Mouse (Mus musculus) hindbrain, embryonic 10.5 days (tissue): ENCODE data around the gene Prr11. TPM values are rescaled to one million over a fixed set of nuclear protein-coding genes. Genes with fewer than 3 reads are reported as not detected.
"Not testable (repeated sequence)": the region's sequence is repeated elsewhere in the genome, so short reads cannot be mapped to it uniquely, and the experiment has no call there.

ENCODE experiments used
- DNase-seq: peaks from one replicate; pipeline ENCODE4 v3.0.0-alpha.2; 2017; ENCODE audit warnings: low spot score
- H3K27ac ChIP-seq: fragments of 300-500 bp; sonication (generic); 2 replicates; pipeline ENCODE4 v1.5.1; 2016; ENCODE audit warnings: mild to moderate bottlenecking, moderate library complexity
- H3K27me3 ChIP-seq: fragments of 300-500 bp; sonication (generic); 2 replicates; pipeline ENCODE4 v1.6.1; 2016; ENCODE audit warnings: mild to moderate bottlenecking; ENCODE audit not compliant: poor library complexity, insufficient read depth, severe bottlenecking
- H3K36me3 ChIP-seq: fragments of 300-500 bp; sonication (generic); 2 replicates; pipeline ENCODE4 v1.6.1; 2016; ENCODE audit warnings: mild to moderate bottlenecking, moderate library complexity
- H3K4me1 ChIP-seq: fragments of 300-500 bp; sonication (generic); replicated peaks from 2 replicates; pipeline ENCODE4 v1.6.1; 2016; ENCODE audit warnings: mild to moderate bottlenecking
- H3K4me3 ChIP-seq: fragments of 300-500 bp; sonication (generic); 2 replicates; pipeline ENCODE4 v1.5.1; 2016; ENCODE audit warnings: mild to moderate bottlenecking, moderate library complexity
- H3K9me3 ChIP-seq: fragments of 300-500 bp; sonication (generic); 2 replicates; pipeline ENCODE4 v1.6.1; 2016; ENCODE audit warnings: mild to moderate bottlenecking, moderate library complexity
- WGBS: fragments of 180-500 bp; shearing (Covaris S2); methylation state at CpG from one replicate; pipeline ENCODE4 v1.1.7; 2016; 5-methylcytosine and 5-hydroxymethylcytosine counted together
- polyA plus RNA-seq: library from polyadenylated mRNA; unstranded; fragments of >200 nt; fragmentation: Nextera tagmentation; extraction: Ambion mirVana; gene quantifications from 2 replicates; pipeline ENCODE4 v1.2.1, GENCODE M21; 2016

Prr11 gene
- polyA plus RNA-seq, 1 experiment from 2014 or later, result 14.5 TPM

DNA sequence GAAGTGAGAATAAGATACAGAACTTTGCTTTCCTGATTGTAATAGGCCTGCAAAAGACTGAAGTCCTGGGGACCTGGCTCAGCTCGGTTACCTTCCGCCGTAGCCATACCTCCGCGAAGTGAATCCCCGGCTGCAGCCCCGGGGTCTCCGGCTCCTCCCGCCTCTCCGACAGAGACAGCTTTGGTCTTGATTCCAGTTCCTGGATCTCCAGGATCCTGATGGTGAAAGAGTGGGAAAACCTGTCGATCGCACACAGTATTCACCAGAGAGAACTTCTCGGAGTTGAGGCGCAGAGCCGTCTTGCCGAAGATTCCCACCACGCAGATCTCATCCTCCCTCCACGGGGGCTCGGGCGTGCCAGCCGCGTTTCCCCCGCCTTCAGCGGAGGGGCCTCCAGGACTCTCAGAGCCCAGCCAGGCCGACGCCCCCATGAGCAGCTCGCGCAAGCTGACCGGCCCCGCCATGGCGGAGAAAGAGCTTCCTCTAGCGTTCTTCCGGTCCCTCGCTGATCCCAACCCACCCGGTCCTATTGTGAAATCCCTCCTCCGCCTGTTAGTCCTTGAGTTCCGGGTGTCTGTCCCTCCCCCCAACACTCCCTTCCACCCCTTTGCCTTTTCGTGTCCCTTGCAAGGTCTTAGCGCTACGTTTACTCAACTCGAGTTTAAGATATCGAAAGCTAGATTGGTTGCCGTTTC lies 22.1 kb downstream of the Prr11 start, which contains the start of gene Smg8:
TSS of gene Smg8 (minus strand) at position 485 of the 695 bp plus-strand sequence.
- Histone ChIP-seq H3K4me1 (peaks cover 33% of the 10 kb centered on the region), H3K36me3 (peaks cover 67% of the 10 kb centered on the region)
- WGBS, result 1% methylated on average over 43 of the region's 43 CpGs

DNA sequence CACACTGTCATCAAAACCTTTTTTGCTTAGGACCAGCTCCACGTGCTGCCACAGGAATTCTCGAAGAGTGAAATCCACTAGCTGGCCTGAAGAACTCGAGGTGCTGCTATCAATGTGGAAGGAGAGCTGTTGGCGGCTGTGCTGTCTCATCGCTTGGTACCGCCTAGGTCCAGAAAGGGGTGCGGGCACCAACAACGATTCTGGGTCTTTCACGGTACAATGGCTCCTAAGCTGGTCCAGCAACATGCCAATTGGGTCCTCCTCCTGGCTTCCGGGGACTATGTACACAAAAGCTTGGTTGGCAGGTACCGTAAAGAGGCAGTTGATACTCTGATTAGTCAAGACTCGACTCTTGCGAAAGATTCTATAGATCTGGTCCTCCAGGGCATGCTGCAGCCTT lies 23.0 kb downstream of the Prr11 start:
- no peak overlapping the region for H3K27ac ChIP-seq

More for the DNA sequence above, 22.1 kb downstream of the Prr11 start, which contains the start of gene Smg8:
- peak; percentile 79 for DNase-seq
- H3K27ac ChIP-seq, result peak within 1 kb of the TSS; percentile 94
- no peaks in the 10 kb centered on the region for H3K27me3 ChIP-seq
- no peaks in the 10 kb centered on the region for H3K9me3 ChIP-seq
- peak within 1 kb of the TSS; percentile 97 for H3K4me3 ChIP-seq

GRCm38 (mm10) chr11:87083712-87084111 lies 24.8 kb downstream of the Prr11 start:
- Histone ChIP-seq H3K27ac (no peak overlapping the region), H3K4me3 (no peak overlapping the region), H3K27me3 (no peaks in the 10 kb centered on the region), H3K4me1 (peaks cover 33% of the 10 kb centered on the region), H3K36me3 (peaks cover 70% of the 10 kb centered on the region), H3K9me3 (no peaks in the 10 kb centered on the region)
- WGBS, result 98% methylated on average over 1 of the region's 1 CpGs
- no peak for DNase-seq

More for the DNA sequence above, 23.0 kb downstream of the Prr11 start:
- 91% methylated on average over 13 of the region's 13 CpGs for WGBS
- Histone ChIP-seq H3K4me3 (peak overlapping the region; percentile 97), H3K36me3 (peaks cover 67% of the 10 kb centered on the region), H3K27me3 (no peaks in the 10 kb centered on the region), H3K4me1 (peaks cover 33% of the 10 kb centered on the region), H3K9me3 (no peaks in the 10 kb centered on the region)
- no peak for DNase-seq

GRCm38 (mm10) chr11:87073866-87074440 lies 34.6 kb downstream of the Prr11 start, which contains the start of gene Gdpd1:
TSS of gene Gdpd1 (minus strand) at chr11:87074062.
- peak within 1 kb of the TSS; percentile 95 for H3K27ac ChIP-seq
- peak; percentile 94 for DNase-seq
- H3K4me1 ChIP-seq, result peaks cover 22% of the 10 kb centered on the region
- H3K27me3 ChIP-seq, result no peaks in the 10 kb centered on the region
- H3K4me3 ChIP-seq, result peak within 1 kb of the TSS; percentile 74
- WGBS, result 2% methylated on average over 43 of the region's 43 CpGs
- H3K9me3 ChIP-seq, result no peaks in the 10 kb centered on the region
- peaks cover 31% of the 10 kb centered on the region for H3K36me3 ChIP-seq

GRCm38 (mm10) chr11:87073343-87073865 lies 35.1 kb downstream of the Prr11 start:
- Histone ChIP-seq H3K27me3 (no peaks in the 10 kb centered on the region), H3K4me1 (peaks cover 22% of the 10 kb centered on the region), H3K36me3 (peaks cover 25% of the 10 kb centered on the region), H3K27ac (peak overlapping the region; percentile 95), H3K9me3 (no peaks in the 10 kb centered on the region), H3K4me3 (peak overlapping the region; percentile 74)
- under 1% methylated on average over 24 of the region's 24 CpGs for WGBS
- peak; percentile 78 for DNase-seq

- 75% methylated on average over 3 of the region's 3 CpGs for whole genome bisulfite sequencing
- Histone ChIP-seq H3K27ac (no peak overlapping the region), H3K4me3 (no peak overlapping the region), H3K9me3 (no peaks in the 10 kb centered on the region), H3K4me1 (peaks cover 4% of the 10 kb centered on the region; the same call in 1 of the 2 replicates), H3K36me3 (peaks cover 46% of the 10 kb centered on the region), H3K27me3 (no peaks in the 10 kb centered on the region)
- DNase-seq, result no peak
Measured at GRCm38 (mm10) chr11:87062087-87062486, 46.4 kb downstream of the Prr11 start.

DNA sequence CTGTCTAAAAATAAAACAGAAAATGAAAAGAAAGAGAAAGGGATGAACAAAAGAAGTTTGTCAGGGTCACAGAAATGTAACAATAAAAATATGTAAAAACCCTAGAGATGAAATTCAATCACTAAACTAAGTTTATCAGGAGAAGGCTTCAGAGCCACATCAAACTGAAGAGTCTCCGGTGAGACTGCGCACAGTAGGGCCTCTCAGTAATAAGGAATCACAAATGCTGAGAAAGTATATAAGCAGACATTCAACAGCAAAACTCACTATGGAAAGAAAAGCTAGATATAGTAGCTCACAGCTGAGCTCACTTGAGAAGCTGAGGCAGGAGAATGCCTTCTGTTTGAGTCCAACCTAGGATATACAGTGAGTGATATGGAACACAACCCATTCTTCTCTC lies 48.1 kb downstream of the Prr11 start:
- 92% methylated on average over 2 of the region's 2 CpGs for WGBS
- Histone ChIP-seq H3K36me3 (peaks cover 63% of the 10 kb centered on the region), H3K27me3 (no peaks in the 10 kb centered on the region), H3K4me1 (peaks cover 4% of the 10 kb centered on the region; the same call in 1 of the 2 replicates), H3K27ac (no peak overlapping the region), H3K4me3 (no peak overlapping the region), H3K9me3 (no peaks in the 10 kb centered on the region)
- DNase-seq, result no peak

GRCm38 (mm10) chr11:87056286-87056685 lies 52.2 kb downstream of the Prr11 start:
- no peak overlapping the region for H3K27ac ChIP-seq
- WGBS, result 93% methylated on average over 6 of the region's 6 CpGs
- no peaks in the 10 kb centered on the region for H3K27me3 ChIP-seq
- no peaks in the 10 kb centered on the region for H3K9me3 ChIP-seq
- no peak for DNase-seq
- H3K4me1 ChIP-seq, result no peaks in the 10 kb centered on the region
- no peak overlapping the region for H3K4me3 ChIP-seq
- peaks cover 67% of the 10 kb centered on the region for H3K36me3 ChIP-seq

GRCm38 (mm10) chr11:87048900-87049299 lies 59.6 kb downstream of the Prr11 start:
- DNase-seq, H3K4me3 ChIP-seq, H3K27ac ChIP-seq, H3K9me3 ChIP-seq, H3K4me1 ChIP-seq, H3K27me3 ChIP-seq: not testable (repeated sequence)
- H3K36me3 ChIP-seq, result peaks cover 84% of the 10 kb centered on the region
- 95% methylated on average over 7 of the region's 7 CpGs for WGBS

DNA sequence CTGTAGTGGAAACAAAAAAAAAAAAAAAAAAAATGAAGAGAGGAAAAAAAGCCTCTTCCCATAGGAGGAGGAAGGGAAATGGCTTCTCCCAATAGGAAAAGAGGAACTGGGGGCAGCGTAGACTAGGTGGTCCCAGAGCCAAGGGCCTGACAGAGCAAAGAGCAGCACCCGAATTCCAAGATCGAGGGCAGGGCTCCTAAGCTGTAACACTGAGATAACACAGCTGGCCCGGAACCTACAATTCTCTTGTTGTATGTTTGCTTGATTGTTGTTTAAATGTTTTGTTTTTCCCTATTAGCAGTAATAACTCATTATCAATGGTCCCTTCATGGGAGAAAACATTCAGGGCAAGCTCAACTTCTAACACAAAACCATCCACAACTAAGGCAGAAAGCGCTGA lies 61.5 kb downstream of the Prr11 start:
- Histone ChIP-seq H3K36me3 (peaks cover 92% of the 10 kb centered on the region), H3K4me1 (no peaks in the 10 kb centered on the region), H3K4me3 (no peak overlapping the region), H3K27ac (no peak overlapping the region), H3K9me3 (no peaks in the 10 kb centered on the region), H3K27me3 (no peaks in the 10 kb centered on the region)
- 92% methylated on average over 5 of the region's 5 CpGs for WGBS
- DNase-seq, result no peak

- DNase-seq, result no peak
- no peak overlapping the region for H3K27ac ChIP-seq
- WGBS, result 88% methylated on average over 3 of the region's 3 CpGs
- H3K9me3 ChIP-seq, result no peaks in the 10 kb centered on the region
- H3K36me3 ChIP-seq, result peaks cover 96% of the 10 kb centered on the region
- no peak overlapping the region for H3K4me3 ChIP-seq
- no peaks in the 10 kb centered on the region for H3K4me1 ChIP-seq
- H3K27me3 ChIP-seq, result no peaks in the 10 kb centered on the region
Measured at GRCm38 (mm10) chr11:87043052-87043451, 65.5 kb downstream of the Prr11 start.

GRCm38 (mm10) chr11:87039307-87039963 lies 69.1 kb downstream of the Prr11 start:
- WGBS, result 95% methylated on average over 9 of the region's 9 CpGs
- no peaks in the 10 kb centered on the region for H3K27me3 ChIP-seq
- peaks cover 96% of the 10 kb centered on the region for H3K36me3 ChIP-seq
- H3K4me1 ChIP-seq, result no peaks in the 10 kb centered on the region
- DNase-seq, result no peak
- H3K27ac ChIP-seq, result no peak overlapping the region
- H3K4me3 ChIP-seq, result no peak overlapping the region
- H3K9me3 ChIP-seq, result no peaks in the 10 kb centered on the region
